Mouse (Mus musculus): ENCODE results near the gene Plekhg2.
A peak's percentile ranks its signal among the peaks of the same experiment; 100 is the strongest.

Gene Plekhg2

GRCm38 (mm10) chr7:28368276-28368920 is 4.0 kb downstream of the Plekhg2 start:
- DNase-seq (ENCODE audit: inconsistent age in 2 of 2, low spot score in 1 of 2) = no peak

- DNase-seq (ENCODE audit: inconsistent age in 2 of 2, low spot score in 1 of 2) = no peak
These were observed 4.6 kb downstream of the Plekhg2 start for GRCm38 (mm10) chr7:28367663-28368275.

- no peak for DNase-seq (ENCODE audit: inconsistent age in 2 of 2, low spot score in 1 of 2)
These were observed 9.8 kb downstream of the Plekhg2 start for GRCm38 (mm10) chr7:28362441-28363060.

GRCm38 (mm10) chr7:28361647-28362341 is 10.6 kb downstream of the Plekhg2 start:
- no peak for DNase-seq (ENCODE audit: inconsistent age in 2 of 2, low spot score in 1 of 2)

DNA sequence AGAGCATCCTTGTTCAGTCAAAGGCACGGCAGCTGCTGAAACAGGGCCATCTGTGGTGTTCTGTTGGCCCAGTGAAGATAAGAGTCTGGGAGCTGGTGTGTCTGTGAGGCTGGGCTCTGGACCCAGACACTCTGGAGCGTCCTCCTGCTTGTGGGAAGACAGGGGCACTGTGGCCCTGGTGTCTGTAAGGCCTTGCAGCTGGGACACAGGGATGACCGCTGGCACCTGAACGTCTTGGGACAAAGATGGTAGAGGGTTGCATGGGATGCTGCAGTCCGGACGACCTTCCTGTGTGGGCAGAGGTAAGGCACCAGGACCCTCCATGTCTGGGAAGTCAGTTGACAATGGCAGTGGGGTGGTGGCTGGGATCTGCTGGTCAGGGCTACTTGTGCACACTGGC is 12.1 kb downstream of the Plekhg2 start:
- DNase-seq (ENCODE audit: inconsistent age in 2 of 2, low spot score in 1 of 2) = no peak

DNA sequence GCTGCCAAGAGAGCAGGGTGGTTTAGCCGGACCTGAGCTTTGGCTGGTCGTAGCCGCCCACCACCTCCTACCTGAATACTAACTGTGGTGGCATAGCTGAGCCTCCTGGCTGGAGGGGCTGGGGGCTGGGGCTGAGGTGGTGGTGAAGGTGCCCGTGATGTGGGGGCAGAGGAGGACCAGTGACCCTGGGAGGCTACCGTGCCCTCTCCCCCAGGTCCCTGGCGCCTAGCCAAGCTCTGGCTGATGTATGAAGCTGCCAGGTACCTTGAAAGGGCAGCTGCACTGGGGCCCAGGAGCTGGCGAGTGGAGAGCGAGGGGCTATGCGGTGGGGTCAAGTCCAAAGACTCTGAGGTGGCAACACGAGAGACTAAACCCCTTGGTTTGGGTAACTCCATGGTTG is 12.5 kb downstream of the Plekhg2 start:
- DNase-seq (ENCODE audit: inconsistent age in 2 of 2, low spot score in 1 of 2) = no peak

- DNase-seq (ENCODE audit: inconsistent age in 2 of 2, low spot score in 1 of 2) = no peak
These were observed 14.0 kb downstream of the Plekhg2 start for GRCm38 (mm10) chr7:28358431-28358830.

GRCm38 (mm10) chr7:28357984-28358383 is 14.4 kb downstream of the Plekhg2 start:
- peak; percentile 63 to 83 for DNase-seq (ENCODE audit: inconsistent age in 2 of 2, low spot score in 1 of 2)

DNA sequence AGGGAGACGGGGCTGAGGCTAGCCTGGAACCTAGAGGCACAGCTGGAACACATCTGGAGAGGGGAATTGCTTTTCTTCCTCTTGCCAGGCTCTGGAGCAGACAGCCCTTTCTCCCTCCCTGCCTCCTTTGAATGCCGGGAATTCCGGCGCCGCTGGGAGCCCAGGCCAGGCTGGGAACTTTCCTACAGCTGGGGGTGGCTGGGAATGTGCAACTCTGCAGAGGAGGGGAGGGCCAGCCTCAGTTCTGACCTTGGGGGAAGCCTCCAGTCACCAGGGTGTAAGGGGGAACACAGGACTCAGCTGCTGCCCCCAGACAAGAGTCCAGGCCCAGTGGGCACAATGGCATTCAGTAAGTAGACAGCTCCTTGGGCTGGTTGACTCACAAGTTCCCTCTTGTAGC is 15.4 kb downstream of the Plekhg2 start:
- peak; percentile 52 to 64 for DNase-seq (ENCODE audit: inconsistent age in 2 of 2, low spot score in 1 of 2)

DNA sequence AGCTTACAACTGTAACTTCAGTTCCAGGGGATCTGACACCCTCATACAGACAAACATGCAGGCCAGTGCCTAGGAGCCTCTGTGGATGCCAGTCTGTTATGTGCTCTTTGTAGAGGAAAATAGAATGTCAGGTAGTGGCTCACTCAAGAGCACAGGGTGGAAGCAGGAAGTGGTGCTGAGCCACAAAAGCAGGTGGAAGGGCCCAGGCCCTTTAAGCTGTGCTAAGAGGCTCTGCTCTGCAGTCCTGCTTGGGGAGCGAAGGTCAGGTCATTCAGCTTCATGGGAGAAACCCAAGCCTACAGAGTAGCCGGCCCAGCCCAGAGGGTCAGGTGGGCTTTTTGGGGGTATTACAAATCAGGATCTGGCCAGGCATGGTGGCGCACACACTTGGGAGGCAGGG is 17.2 kb downstream of the Plekhg2 start:
- no peak for DNase-seq (ENCODE audit: inconsistent age in 2 of 2, low spot score in 1 of 2)

- DNase-seq (ENCODE audit: inconsistent age in 2 of 2, low spot score in 1 of 2) = no peak
These were observed 17.8 kb downstream of the Plekhg2 start for GRCm38 (mm10) chr7:28354596-28354995.

DNA sequence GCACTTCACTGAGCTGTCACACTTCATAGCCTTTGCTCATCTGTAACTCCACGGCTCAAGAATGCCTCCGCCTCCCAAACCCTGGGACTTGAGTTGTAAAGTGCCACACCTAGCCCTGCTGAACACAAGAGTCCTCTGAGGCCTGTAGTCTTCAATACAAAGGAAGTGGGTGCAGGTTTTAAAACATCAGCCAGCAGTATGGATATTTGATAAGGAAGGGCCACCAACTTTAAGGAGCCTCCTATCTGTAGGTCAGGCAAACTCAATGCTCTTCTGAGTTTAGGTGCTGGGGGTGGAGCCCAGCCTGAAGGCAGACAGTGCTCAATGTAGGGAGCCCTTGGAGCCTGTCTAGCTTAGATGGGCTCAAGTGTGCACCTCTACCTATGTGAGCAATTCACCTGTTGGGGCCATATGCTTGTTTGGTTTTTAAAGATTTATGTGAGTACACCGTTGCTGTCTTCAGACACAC is 18.3 kb downstream of the Plekhg2 start:
- DNase-seq (ENCODE audit: inconsistent age in 2 of 2, low spot score in 1 of 2) = no peak

DNA sequence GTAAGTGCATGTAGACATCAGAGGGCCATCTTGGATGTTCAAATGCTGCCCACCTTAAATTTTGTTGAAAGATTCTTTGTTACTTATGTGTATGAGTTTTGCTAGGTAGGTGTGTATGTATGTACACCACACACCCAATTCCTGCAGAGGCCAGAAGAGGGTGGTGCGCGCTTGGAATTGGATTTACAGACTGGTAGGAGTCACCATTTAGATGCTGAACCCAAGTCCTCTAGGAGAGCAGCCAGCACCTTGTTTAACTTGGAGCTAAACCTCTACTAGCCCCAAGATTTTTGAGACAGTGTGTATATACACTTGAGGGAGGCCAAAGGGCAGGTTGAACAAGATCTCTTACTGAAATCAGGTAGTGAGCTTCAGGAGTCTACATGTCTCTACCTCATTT is 19.1 kb downstream of the Plekhg2 start:
- no peak for DNase-seq (ENCODE audit: inconsistent age in 2 of 2, low spot score in 1 of 2)

DNA sequence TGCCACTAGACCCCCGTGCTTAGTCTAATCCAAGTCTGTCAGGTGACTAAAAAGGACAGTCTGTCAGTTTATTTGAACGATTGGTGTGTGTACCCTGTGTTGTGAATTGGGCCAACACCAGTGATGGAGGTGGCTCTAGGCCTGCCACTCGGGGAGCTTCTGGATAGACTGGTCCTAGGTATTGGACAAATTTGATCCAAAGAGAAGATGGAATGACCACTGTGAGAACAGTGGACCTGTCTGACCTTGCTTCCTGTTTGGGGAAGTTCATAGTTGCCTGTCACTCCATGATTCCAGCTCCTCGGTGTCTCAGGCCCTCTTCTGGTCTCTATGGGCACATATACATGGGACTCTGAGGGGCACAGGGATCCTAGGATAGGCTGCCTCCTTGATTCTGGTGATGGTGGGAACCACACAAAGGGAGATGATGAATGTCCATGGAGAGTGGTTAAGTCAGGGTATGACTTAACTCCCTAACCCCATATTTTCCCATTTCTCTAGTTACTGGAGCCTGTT is 20.7 kb downstream of the Plekhg2 start:
- no peak for DNase-seq (ENCODE audit: inconsistent age in 2 of 2, low spot score in 1 of 2)

DNA sequence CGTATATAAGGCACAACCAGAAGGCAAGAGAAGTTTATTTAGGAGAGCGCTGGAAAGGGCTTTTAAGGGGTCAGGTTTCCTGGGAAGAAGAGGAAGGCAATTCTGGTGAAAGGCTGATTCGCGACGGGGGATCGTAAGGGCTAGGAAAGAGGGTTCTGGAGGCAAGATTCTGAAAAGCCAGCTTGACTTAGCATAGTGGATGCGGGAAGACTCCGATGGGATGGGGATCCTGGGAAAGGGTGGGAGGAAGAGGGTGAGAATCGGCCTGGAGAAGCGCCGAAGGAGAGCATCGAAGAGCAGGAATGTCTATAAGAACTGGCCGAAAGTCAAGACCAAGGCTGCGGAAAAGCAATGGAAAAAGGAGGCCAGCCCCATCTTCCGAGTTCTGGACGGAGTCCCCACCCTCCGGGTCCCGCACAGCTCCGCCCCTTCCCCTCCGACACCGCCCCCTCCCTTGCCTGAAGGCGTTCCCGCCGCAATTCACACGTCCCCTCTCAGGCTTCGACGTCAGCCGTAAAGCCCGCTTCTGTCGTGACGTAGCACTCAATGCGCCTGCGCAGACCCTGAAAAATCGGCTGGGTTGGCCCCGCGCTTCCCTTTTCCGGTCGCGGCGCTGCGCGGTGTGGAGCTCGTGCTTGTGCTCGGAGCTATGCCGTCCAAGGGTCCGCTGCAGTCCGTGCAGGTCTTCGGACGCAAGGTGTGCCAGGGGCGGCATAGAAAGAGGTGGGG is 22.1 kb downstream of the Plekhg2 start, which contains the start of gene Rps16:
Gene Rps16, plus strand, starts transcription at position 498 of the 729 bp plus-strand sequence.
- peak; percentile 98 to 99 for DNase-seq (ENCODE audit: inconsistent age in 2 of 2, low spot score in 1 of 2)

DNA sequence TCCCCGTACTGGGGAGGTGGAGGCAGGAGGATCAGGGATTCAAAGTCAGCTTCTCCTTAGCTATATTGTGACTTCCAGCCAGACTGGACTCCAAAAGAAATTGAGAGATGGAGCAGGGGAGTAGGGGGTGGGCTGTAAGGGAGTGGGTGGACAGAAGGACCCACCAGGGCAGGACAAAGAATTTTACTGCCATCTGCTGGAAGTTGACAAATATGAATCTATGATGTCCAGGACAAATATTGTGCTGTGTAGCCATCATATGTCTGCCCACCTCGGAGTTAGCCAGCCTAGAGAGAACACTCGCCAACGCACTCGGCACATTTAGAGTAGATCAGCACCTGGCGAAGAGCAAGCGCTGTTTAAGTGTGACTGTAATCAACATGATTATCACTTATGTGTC is 23.8 kb downstream of the Plekhg2 start:
- DNase-seq (ENCODE audit: inconsistent age in 2 of 2, low spot score in 1 of 2) = peak in 1 of 2 experiments; percentile 47

DNA sequence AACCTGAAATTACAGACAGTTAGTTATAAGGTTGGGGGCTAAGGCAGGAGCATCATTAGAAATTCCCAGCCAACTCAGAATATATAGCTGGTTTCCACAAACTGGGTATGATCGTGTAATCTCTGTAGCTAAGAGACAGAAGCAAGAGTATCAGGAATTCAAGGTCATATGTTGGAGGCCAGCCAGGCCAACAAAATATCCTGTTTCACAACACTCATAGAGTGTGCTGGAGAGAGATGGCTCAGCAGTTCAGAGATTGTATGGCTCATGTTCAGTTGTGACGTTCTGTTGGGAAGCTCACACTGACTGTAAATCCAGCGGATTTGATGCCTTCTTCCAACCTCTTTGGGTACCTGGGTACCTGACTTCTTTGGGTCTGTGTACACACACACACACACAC is 24.7 kb downstream of the Plekhg2 start:
- DNase-seq (ENCODE audit: inconsistent age in 2 of 2, low spot score in 1 of 2) = peak; percentile 83 to 92

DNA sequence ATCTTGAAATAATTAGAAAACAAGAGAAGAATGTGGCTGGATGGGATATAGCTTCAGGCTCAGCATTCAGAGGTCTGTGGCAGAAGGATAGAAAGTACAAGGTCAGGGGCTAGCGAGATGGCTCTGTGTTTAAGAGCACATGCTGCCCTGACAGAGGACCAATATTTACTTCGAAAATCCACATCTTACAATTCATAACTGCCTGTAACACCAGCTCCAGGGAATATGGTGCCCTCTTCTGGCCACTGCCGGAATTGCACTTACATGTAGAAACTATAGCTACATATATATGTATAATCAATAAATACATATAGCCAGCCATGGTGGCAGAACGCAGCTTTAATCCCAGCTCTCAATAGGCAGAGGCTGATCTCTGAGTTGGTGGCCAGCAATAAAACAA is 27.8 kb downstream of the Plekhg2 start:
- DNase-seq (ENCODE audit: inconsistent age in 2 of 2, low spot score in 1 of 2) = peak; percentile 52 to 83

- peak in 1 of 2 experiments; percentile 75 for DNase-seq (ENCODE audit: inconsistent age in 2 of 2, low spot score in 1 of 2)
These were observed 31.0 kb downstream of the Plekhg2 start for GRCm38 (mm10) chr7:28341381-28341780.

- peak; percentile 78 to 91 for DNase-seq (ENCODE audit: inconsistent age in 2 of 2, low spot score in 1 of 2)
These were observed 33.0 kb downstream of the Plekhg2 start for GRCm38 (mm10) chr7:28339213-28339917.
